Mouse (Mus musculus) hindbrain, embryonic 16.5 days (tissue): ENCODE measurements around the gene Dguok. TPM values are rescaled to one million over a fixed set of nuclear protein-coding genes. Genes with fewer than 3 reads are reported as not detected.

Source experiments
- ATAC-seq: fragments of 200-750 bp; cut with Nextera tagmentation; 2 replicates; pipeline ENCODE4 v1.8.0; 2017; ENCODE audit warnings: moderate TSS enrichment, moderate library complexity
- H3K27ac ChIP-seq: fragments of 300-500 bp; sonication (generic); 2 replicates; pipeline ENCODE4 v1.5.1; 2014; ENCODE audit warnings: low read depth, mild to moderate bottlenecking, control low read depth, low read length, moderate library complexity
- H3K27me3 ChIP-seq: fragments of 300-500 bp; sonication (generic); replicated peaks from 2 replicates; pipeline ENCODE4 v1.6.1; 2014; ENCODE audit warnings: low read length; ENCODE audit not compliant: control insufficient read depth, insufficient read depth
- H3K36me3 ChIP-seq: fragments of 300-500 bp; sonication (generic); 2 replicates; pipeline ENCODE4 v1.6.1; 2014; ENCODE audit warnings: mild to moderate bottlenecking, low read length, moderate library complexity, mixed read lengths; ENCODE audit not compliant: control insufficient read depth, insufficient read depth
- H3K4me1 ChIP-seq: fragments of 300-500 bp; sonication (generic); 2 replicates; pipeline ENCODE4 v1.6.1; 2014; ENCODE audit warnings: low read depth, low read length; ENCODE audit not compliant: control insufficient read depth, insufficient read depth
- H3K4me2 ChIP-seq: fragments of 300-500 bp; sonication (generic); 2 replicates; pipeline ENCODE4 v1.6.1; 2014; ENCODE audit warnings: mild to moderate bottlenecking, low read length, control low read depth, moderate library complexity
- H3K4me3 ChIP-seq: fragments of 300-500 bp; sonication (generic); 2 replicates; pipeline ENCODE4 v1.5.1; 2014; ENCODE audit warnings: mild to moderate bottlenecking, low read length, control low read depth, moderate library complexity
- H3K9ac ChIP-seq: fragments of 300-500 bp; sonication (generic); 2 replicates; pipeline ENCODE4 v1.6.1; 2014; ENCODE audit warnings: low read depth, mild to moderate bottlenecking, control low read depth, low read length, moderate library complexity
- H3K9me3 ChIP-seq: fragments of 300-500 bp; sonication (generic); 2 replicates; pipeline ENCODE4 v1.6.1; 2014; ENCODE audit warnings: mild to moderate bottlenecking, low read length, moderate library complexity; ENCODE audit not compliant: control insufficient read depth
- WGBS: fragments of 180-500 bp; shearing (Covaris S2); extraction: QIAGEN DNeasy Blood & Tissue Kit; methylation state at CpG from one replicate; pipeline ENCODE4 v1.1.7; 2014; 5-methylcytosine and 5-hydroxymethylcytosine counted together
- polyA plus RNA-seq: library from polyadenylated mRNA; unstranded; fragments of >200 nt; fragmentation: Nextera tagmentation; extraction: Ambion mirVana; gene quantifications from 2 replicates; pipeline ENCODE4 v1.2.1, GENCODE M21; 2015

The Dguok gene
- 68.0 and 69.6 TPM in 2 replicates for polyA plus RNA-seq

- ATAC-seq, result peak; percentile 99
These were observed at the start of gene Dguok for GRCm38 (mm10) chr6:83506258-83507167. Gene Dguok (minus strand): TSS chr6:83506969.

DNA sequence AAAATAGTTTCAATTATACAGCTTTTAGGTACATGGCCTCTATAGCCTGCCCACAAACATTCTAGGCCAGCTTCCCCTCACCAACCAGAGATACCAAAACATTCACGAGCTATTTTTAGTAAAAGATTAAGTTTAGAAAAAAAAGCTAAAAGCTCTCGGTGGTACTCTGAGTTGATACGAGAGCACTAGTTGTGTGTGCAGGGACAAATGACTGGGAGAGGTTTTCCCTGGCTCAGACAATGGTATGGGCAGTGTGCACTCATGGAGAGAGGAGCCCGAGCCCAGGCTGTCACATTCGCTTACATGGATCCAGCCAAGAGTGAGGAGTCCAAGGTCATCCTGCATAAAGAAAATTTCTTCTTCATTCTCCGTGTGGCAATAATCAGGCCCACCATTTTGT, 49.2 kb upstream of the Dguok start:
- Histone ChIP-seq H3K36me3 (peaks cover 28% of the 10 kb centered on the region), H3K27ac (no peak overlapping the region), H3K4me3 (no peak overlapping the region), H3K27me3 (no peaks in the 10 kb centered on the region), H3K9ac (no peak overlapping the region), H3K4me2 (no peak overlapping the region), H3K9me3 (no peaks in the 10 kb centered on the region), H3K4me1 (no peaks in the 10 kb centered on the region)
- 89% methylated on average over 6 of the region's 6 CpGs for WGBS
- no peak for ATAC-seq

More at GRCm38 (mm10) chr6:83506258-83507167, at the start of gene Dguok:
- Histone ChIP-seq H3K4me2 (peak within 1 kb of the TSS; percentile 79), H3K9ac (peak within 1 kb of the TSS; percentile 91), H3K27me3 (no peaks in the 10 kb centered on the region), H3K36me3 (no peaks in the 10 kb centered on the region), H3K9me3 (no peaks in the 10 kb centered on the region), H3K4me1 (peaks cover 13% of the 10 kb centered on the region), H3K4me3 (peak within 1 kb of the TSS; percentile 87), H3K27ac (peak within 1 kb of the TSS; percentile 96)
- WGBS, result under 1% methylated on average over 53 of the region's 54 CpGs

- no peaks in the 10 kb centered on the region for H3K4me1 ChIP-seq
- H3K36me3 ChIP-seq, result peaks cover 7% of the 10 kb centered on the region
- H3K27me3 ChIP-seq, result no peaks in the 10 kb centered on the region
- H3K4me2 ChIP-seq, result no peak overlapping the region
- no peaks in the 10 kb centered on the region for H3K9me3 ChIP-seq
- no peak overlapping the region for H3K9ac ChIP-seq
- 33% methylated on average over 5 of the region's 5 CpGs for WGBS
- no peak overlapping the region for H3K4me3 ChIP-seq
- no peak overlapping the region for H3K27ac ChIP-seq
- ATAC-seq, result no peak
These were observed 41.6 kb upstream of the Dguok start for GRCm38 (mm10) chr6:83548346-83548745.

DNA sequence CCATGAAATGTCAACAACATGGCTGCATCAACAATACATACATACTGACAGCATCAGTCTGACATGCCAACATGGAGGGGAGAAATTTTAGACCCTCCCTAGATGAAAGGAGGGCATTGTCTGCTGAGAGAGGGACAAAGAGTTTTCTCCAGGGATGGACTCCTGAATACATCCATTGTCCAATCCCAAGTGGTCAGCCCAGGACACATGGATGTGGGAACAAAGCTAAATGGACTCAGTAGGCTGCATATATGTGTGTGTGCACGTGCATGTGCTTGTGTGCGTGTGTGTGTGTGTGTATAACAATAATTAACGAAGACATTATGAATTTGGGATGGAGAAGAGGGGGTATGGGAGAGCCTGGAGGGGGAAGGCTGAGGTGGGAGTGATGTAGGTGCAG, 39.0 kb upstream of the Dguok start:
- 81% methylated on average over 3 of the region's 3 CpGs for WGBS
- H3K27ac ChIP-seq, result no peak overlapping the region
- H3K4me1 ChIP-seq, result no peaks in the 10 kb centered on the region
- H3K36me3 ChIP-seq, result 0 out of 2 replicates have a peak, but pooled peaks cover 2% of the 10 kb centered on the region
- no peaks in the 10 kb centered on the region for H3K9me3 ChIP-seq
- no peak overlapping the region for H3K9ac ChIP-seq
- H3K4me3 ChIP-seq, result no peak overlapping the region
- ATAC-seq, result no peak
- H3K4me2 ChIP-seq, result no peak overlapping the region
- no peaks in the 10 kb centered on the region for H3K27me3 ChIP-seq

DNA sequence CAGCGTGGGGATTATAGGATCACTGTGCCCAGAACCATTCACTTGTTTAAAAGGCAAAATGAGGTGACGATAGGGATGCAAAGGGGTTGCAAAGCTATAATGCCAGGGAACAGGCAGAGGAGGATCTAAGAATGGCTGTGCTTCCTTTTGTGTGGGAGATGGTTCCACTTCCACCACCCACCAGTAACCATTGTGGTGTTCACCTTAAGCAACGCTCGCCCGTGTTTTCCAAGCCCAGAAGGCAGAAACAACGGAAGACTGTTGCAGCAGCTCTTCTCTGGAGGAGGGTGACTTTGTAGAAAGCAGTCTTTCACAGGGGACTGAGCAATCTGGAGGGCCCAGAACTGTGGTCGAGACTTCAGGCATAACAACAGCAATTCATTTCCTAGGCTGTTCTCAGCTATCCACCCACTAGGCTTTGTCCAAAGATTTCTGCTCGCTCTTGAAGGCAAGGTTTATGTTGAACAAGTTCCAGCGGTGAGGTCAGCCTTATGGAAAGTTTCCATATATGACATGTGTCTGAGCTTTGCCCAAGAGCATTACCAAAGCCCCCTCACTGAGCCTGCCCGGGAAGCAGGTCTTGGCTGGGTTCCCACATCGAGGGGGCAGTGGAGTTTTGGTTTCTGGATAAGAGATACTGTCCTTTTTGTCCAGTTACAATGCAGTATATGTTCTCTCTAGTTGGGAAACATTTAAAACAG, 35.1 kb upstream of the Dguok start:
- H3K9me3 ChIP-seq, result no peaks in the 10 kb centered on the region
- H3K27ac ChIP-seq, result no peak overlapping the region
- no peak overlapping the region for H3K4me2 ChIP-seq
- H3K27me3 ChIP-seq, result no peaks in the 10 kb centered on the region
- no peak for ATAC-seq
- no peak overlapping the region for H3K9ac ChIP-seq
- H3K4me3 ChIP-seq, result no peak overlapping the region
- H3K4me1 ChIP-seq, result no peaks in the 10 kb centered on the region; the same call in 1 of the 2 replicates
- WGBS, result 70% methylated on average over 11 of the region's 11 CpGs
- H3K36me3 ChIP-seq, result 0 out of 2 replicates have a peak, but pooled peaks cover under 1% of the 10 kb centered on the region

GRCm38 (mm10) chr6:83540017-83540416, 33.2 kb upstream of the Dguok start:
- H3K27ac ChIP-seq, result no peak overlapping the region
- no peaks in the 10 kb centered on the region for H3K9me3 ChIP-seq
- 30% methylated on average over 4 of the region's 4 CpGs for WGBS
- H3K36me3 ChIP-seq, result no peaks in the 10 kb centered on the region
- 0 out of 2 replicates have a peak, but pooled peaks have one; percentile 58 for ATAC-seq
- H3K9ac ChIP-seq, result no peak overlapping the region
- no peak overlapping the region for H3K4me2 ChIP-seq
- no peak overlapping the region for H3K4me3 ChIP-seq
- no peaks in the 10 kb centered on the region for H3K27me3 ChIP-seq
- no peaks in the 10 kb centered on the region; the same call in 1 of the 2 replicates for H3K4me1 ChIP-seq

- H3K36me3 ChIP-seq, result no peaks in the 10 kb centered on the region
- WGBS, result 57% methylated on average over 6 of the region's 6 CpGs
- no peak for ATAC-seq
These were observed 30.0 kb upstream of the Dguok start for GRCm38 (mm10) chr6:83536795-83537059.

GRCm38 (mm10) chr6:83536028-83536794, 29.4 kb upstream of the Dguok start, which contains the start of gene Actg2:
Gene Actg2 (minus strand): TSS chr6:83536265.
- H3K27me3 ChIP-seq, result no peaks in the 10 kb centered on the region
- H3K36me3 ChIP-seq, result no peaks in the 10 kb centered on the region
- no peak for ATAC-seq
- 68% methylated on average over 12 of the region's 12 CpGs for WGBS
- no peak within 1 kb of the TSS for H3K27ac ChIP-seq
- no peaks in the 10 kb centered on the region; the same call in 1 of the 2 replicates for H3K4me1 ChIP-seq
- H3K4me2 ChIP-seq, result no peak within 1 kb of the TSS
- no peaks in the 10 kb centered on the region for H3K9me3 ChIP-seq
- H3K9ac ChIP-seq, result no peak within 1 kb of the TSS
- H3K4me3 ChIP-seq, result no peak within 1 kb of the TSS

More at GRCm38 (mm10) chr6:83536795-83537059, 30.0 kb upstream of the Dguok start:
- Histone ChIP-seq H3K4me2 (no peak overlapping the region), H3K4me1 (no peaks in the 10 kb centered on the region; the same call in 1 of the 2 replicates), H3K27me3 (no peaks in the 10 kb centered on the region), H3K27ac (no peak overlapping the region), H3K4me3 (no peak overlapping the region), H3K9me3 (no peaks in the 10 kb centered on the region), H3K9ac (no peak overlapping the region)
